Mouse (Mus musculus): ENCODE results near the gene Thoc6.

Gene Thoc6

DNA sequence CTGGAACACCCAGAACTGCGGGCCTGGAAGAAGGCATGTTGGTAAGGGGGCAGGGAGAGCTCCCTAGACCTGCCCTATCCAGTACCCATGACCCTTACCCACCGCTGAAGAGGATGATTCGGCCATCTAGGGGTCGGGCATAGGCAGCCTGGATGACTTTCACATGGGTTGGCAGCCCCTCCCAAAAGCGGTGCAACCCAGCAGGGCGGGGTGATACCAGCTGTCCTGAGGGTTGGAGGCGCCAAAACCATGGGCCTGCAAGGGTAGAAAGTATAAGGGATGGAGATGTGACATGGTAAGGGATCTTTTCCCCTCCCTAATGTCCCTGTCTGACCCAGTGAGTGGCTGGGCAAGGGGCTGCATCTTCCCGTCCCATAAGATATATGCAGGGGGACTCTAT, 42.4 kb downstream of the Thoc6 start:
- no peak for DNase-seq (ENCODE audit: extremely low spot score, low read depth, low spot score)

GRCm38 (mm10) chr17:23630195-23631020, 43.3 kb downstream of the Thoc6 start:
- DNase-seq (ENCODE audit: extremely low spot score, low read depth, low spot score) = peak; percentile 33

DNA sequence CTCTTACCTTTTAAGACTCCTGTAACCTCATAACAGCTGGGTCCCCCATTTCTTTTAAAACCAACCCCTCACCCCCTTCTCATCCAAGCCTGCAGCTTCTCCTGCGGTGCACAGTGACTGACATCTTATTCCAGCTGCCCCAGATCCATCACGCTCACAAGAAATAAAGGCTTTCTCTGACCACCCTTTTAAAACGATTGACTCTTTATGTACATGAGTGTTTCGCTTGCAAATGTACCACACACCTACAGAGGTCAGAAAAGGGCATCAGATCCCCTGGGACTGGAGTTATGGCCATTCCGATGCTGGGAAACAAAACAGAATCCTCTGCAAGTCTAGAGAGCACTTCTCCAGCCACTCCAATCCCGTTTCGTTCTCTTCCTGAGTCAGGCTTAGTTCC, 45.9 kb downstream of the Thoc6 start:
- no peak for DNase-seq (ENCODE audit: extremely low spot score, low read depth, low spot score)

DNA sequence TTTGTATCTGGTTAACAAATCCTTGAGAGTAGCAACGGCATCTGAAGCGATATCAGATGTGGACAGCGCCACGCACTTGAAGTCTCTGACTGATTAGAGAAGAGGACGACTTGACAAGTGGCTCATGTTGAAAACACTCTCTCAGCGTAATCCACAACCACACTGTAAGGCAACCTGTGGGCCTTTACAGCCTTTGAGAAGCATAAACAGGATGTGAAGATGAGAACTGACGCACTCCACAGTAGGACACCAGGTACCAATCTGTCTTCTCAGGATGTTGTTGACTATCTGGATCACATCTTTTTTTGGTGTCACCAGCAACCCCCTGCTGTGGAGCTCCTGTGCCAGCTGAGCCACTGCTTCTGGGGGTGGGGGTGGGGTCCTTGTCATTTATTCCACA, 53.3 kb downstream of the Thoc6 start:
- DNase-seq (ENCODE audit: extremely low spot score, low read depth, low spot score) = no peak

All from hindlimb bud, embryonic 11.5 days (tissue).